Mouse (Mus musculus): ENCODE data around the gene Psg27. TPM values are rescaled to one million over a fixed set of nuclear protein-coding genes. Genes with fewer than 3 reads are reported as not detected.

The Psg27 gene
- polyA plus RNA-seq (2017; shearing (Covaris generic)): not detected

DNA sequence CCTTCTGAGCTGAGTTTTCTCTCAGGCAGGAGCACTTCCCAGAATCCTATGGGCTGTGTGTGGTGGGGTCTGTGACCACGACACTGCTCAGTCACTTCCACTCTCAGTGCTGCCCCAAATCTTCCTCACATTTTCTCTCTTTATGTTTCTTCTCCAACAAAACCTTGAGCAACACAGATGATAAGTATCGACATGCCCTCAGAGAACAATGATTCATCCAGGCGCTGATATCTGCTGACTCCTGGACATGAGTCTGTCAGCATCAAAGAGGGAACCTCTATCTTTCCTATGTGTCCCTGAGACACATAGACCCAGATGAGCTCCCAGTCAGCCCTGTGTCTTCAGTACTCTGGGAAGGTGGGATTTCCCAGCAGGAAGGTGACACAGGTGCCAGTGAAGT is at the start of gene Psg27:
Gene Psg27, minus strand, starts transcription at position 101 of the 400 bp plus-strand sequence.

GRCm38 (mm10) chr7:18616401-18616800 is 49.3 kb upstream of the Psg27 start, which contains the start of gene Psg23:
Gene Psg23 (minus strand): TSS chr7:18616501.

DNA sequence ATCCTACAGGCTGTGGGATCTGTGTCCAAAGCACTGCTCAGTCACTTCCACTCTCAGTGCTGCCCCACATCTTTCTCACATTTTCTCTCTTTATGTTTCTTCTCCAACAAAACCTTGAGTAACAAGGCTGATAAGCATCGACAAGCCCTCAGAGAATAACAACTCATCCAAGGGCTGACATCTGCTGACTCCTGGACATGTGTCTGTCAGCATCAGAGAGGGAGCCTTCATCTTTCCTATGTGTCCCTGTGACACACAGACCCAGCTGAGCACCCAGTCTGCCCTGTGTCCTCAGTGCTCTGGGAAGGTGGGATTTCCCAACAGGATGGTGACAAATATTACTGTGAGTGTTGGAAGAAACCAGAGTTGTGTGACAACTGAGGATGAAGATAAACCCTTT is 34.9 kb downstream of the Psg27 start, which contains the start of gene Psg25:
Gene Psg25, minus strand, starts transcription at position 101 of the 400 bp plus-strand sequence.

Other genes starting within 250 kb of the Psg27 start
- gene Psg18, start 212.3 kb downstream of the Psg27 start, polyA plus RNA-seq (2017; shearing (Covaris generic)): not detected
- gene Psg28, start 135.3 kb downstream of the Psg27 start, polyA plus RNA-seq (2017; shearing (Covaris generic)): not detected
- gene Psg26, start 83.1 kb downstream of the Psg27 start, polyA plus RNA-seq (2017; shearing (Covaris generic)): not detected
- not detected for gene Psg25, start 35.0 kb downstream of the Psg27 start, polyA plus RNA-seq (2017; shearing (Covaris generic))
- not detected for gene Psg23, start 49.2 kb upstream of the Psg27 start, polyA plus RNA-seq (2017; shearing (Covaris generic))
- not detected for gene Psg21, start 89.4 kb upstream of the Psg27 start, polyA plus RNA-seq (2017; shearing (Covaris generic))
- not detected for gene Psg20, start 118.9 kb upstream of the Psg27 start, polyA plus RNA-seq (2017; shearing (Covaris generic))
- not detected for gene Psg22, start 150.8 kb upstream of the Psg27 start, polyA plus RNA-seq (2017; shearing (Covaris generic))
- gene Psg19, start 231.2 kb upstream of the Psg27 start, polyA plus RNA-seq (2017; shearing (Covaris generic)): not detected

Measured in activated CD4-positive, CD25-positive, alpha-beta regulatory T cell, adult 9 weeks (primary cell).